Mouse (Mus musculus) liver, adult 2 months (tissue): Measurements from ENCODE around the gene Cuedc1.

ENCODE experiments used
- CTCF ChIP-seq: fragments of 200-500 bp; IDR thresholded peaks from 2 replicates; pipeline ENCODE4 v1.5.1; 2011; ENCODE audit warnings: low read depth, low read length, control low read depth
- POLR2A ChIP-seq: fragments of 200-500 bp; IDR thresholded peaks from 2 replicates; pipeline ENCODE4 v1.6.1; 2011; ENCODE audit warnings: low read length, control low read depth; ENCODE audit not compliant: insufficient read depth; ENCODE audit errors: extremely low read depth

- TF ChIP-seq CTCF (no peak), POLR2A (no peak)
These were observed 129.4 kb downstream of the Cuedc1 start for GRCm38 (mm10) chr11:88227001-88227957.
